Mouse (Mus musculus): Measurements from ENCODE around the gene Srp9. TPM values are rescaled to one million over a fixed set of nuclear protein-coding genes. Genes with fewer than 3 reads are reported as not detected.

Gene Srp9
- polyA plus RNA-seq, 1 experiment, result 75.1 TPM

- TF ChIP-seq USF1 (IDR thresholded peaks at IDR 0.05; ENCODE audit: low read depth) (no peak), MYOG (IDR thresholded peaks at IDR 0.05; ENCODE audit: control insufficient read depth in 1 of 3, insufficient read depth in 1 of 3, insufficient read length in 2 of 3, low read depth in 2 of 3) (no peak), E2F4 (IDR thresholded peaks at IDR 0.05; ENCODE audit: insufficient read depth) (no peak), POLR2AphosphoS2 (IDR thresholded peaks at IDR 0.05; ENCODE audit: insufficient read length, low read depth) (no peak), SRF (IDR thresholded peaks at IDR 0.05; ENCODE audit: control insufficient read depth, insufficient read length, low read depth) (no peak)
- peak overlapping the region; percentile 22 for H3K4me2 ChIP-seq (ENCODE audit: low read depth)
- no peaks in the 10 kb centered on the region for H3K79me2 ChIP-seq (ENCODE audit: control insufficient read depth, insufficient read depth)
- no peaks in the 10 kb centered on the region for H3K36me3 ChIP-seq (ENCODE audit: control insufficient read depth, insufficient read depth)
- no peak overlapping the region for H3ac ChIP-seq (ENCODE audit: control insufficient read depth, insufficient read length)
- H3K4me3 ChIP-seq, result no peak overlapping the region
- H3K27me3 ChIP-seq (ENCODE audit: control insufficient read depth, insufficient read depth, insufficient read length), result no peaks in the 10 kb centered on the region
These were observed 21.8 kb upstream of the Srp9 start for GRCm38 (mm10) chr1:182102706-182103105.

DNA sequence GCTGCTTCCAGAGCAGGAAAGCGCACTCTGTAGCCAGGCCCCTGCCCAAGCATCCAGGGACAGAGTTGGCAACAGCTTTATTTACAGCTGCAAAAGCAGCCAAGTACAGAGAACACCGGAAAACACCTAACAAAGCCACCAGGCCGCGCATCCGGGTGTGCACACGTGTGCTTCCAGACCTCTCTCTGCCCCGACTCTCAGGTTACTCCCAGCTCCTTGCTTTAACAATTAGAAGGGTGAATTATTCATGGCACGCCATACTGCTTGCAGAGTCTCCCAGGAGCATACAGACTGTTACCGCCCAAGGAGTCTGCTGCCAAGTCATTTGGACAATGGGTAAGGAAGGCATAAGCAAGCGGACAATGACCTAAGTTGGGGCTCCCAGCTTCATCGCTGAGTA lies 21.1 kb upstream of the Srp9 start:
- Histone ChIP-seq H3K27me3 (ENCODE audit: control insufficient read depth, insufficient read depth, insufficient read length) (no peaks in the 10 kb centered on the region), H3ac (ENCODE audit: control insufficient read depth, insufficient read length) (no peak overlapping the region), H3K79me2 (ENCODE audit: control insufficient read depth, insufficient read depth) (no peaks in the 10 kb centered on the region), H3K4me2 (ENCODE audit: low read depth) (no peak overlapping the region), H3K4me3 (no peak overlapping the region), H3K36me3 (ENCODE audit: control insufficient read depth, insufficient read depth) (no peaks in the 10 kb centered on the region)
- TF ChIP-seq MYOD1 (IDR thresholded peaks at IDR 0.05; ENCODE audit: control insufficient read depth in 1 of 3, insufficient read length in 2 of 3, low read depth in 2 of 3) (no peak), SRF (IDR thresholded peaks at IDR 0.05; ENCODE audit: control insufficient read depth, insufficient read length, low read depth) (no peak), TCF12 (IDR thresholded peaks at IDR 0.05; ENCODE audit: insufficient read depth, poor library complexity, severe bottlenecking) (no peak), USF1 (IDR thresholded peaks at IDR 0.05; ENCODE audit: low read depth) (no peak), TCF3 (IDR thresholded peaks at IDR 0.05; ENCODE audit: insufficient read length, low read depth) (no peak), REST (IDR thresholded peaks at IDR 0.05; ENCODE audit: insufficient read depth, insufficient read length) (no peak), POLR2AphosphoS2 (IDR thresholded peaks at IDR 0.05; ENCODE audit: insufficient read length, low read depth) (no peak), MYOG (IDR thresholded peaks at IDR 0.05; ENCODE audit: control insufficient read depth in 1 of 3, insufficient read depth in 1 of 3, insufficient read length in 2 of 3, low read depth in 2 of 3) (no peak)

DNA sequence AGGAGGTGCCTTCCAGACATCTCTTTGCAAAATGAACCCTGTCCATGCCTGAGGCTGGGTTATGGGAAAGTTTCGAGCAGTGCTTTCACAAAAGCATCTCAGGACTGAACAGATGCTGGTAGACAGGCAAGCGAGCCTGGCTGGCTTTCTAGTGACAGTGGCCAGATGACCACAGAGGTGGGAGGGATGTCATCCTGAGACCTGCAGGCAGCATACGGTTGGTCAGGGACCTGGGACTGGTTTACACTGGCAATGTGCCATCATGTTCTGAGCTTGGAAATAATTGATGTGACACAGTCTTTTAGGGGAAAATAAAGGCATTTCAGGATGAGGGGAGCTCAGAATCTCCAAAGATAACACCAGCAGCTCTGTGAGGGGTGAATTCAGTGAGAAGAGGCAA lies 19.5 kb upstream of the Srp9 start:
- H3ac ChIP-seq (ENCODE audit: control insufficient read depth, insufficient read length), result no peak overlapping the region
- no peak overlapping the region for H3K4me3 ChIP-seq
- no peaks in the 10 kb centered on the region for H3K27me3 ChIP-seq (ENCODE audit: control insufficient read depth, insufficient read depth, insufficient read length)
- no peak overlapping the region for H3K4me2 ChIP-seq (ENCODE audit: low read depth)
- TF ChIP-seq SRF (IDR thresholded peaks at IDR 0.05; ENCODE audit: control insufficient read depth, insufficient read length, low read depth) (no peak), MYOG (IDR thresholded peaks at IDR 0.05; ENCODE audit: control insufficient read depth in 1 of 3, insufficient read depth in 1 of 3, insufficient read length in 2 of 3, low read depth in 2 of 3) (no peak), CEBPB (IDR thresholded peaks at IDR 0.05; ENCODE audit: insufficient read depth, poor library complexity, severe bottlenecking) (no peak), MAX (IDR thresholded peaks at IDR 0.05; ENCODE audit: low read depth) (no peak), REST (IDR thresholded peaks at IDR 0.05; ENCODE audit: insufficient read depth, insufficient read length) (no peak), MYOD1 (IDR thresholded peaks at IDR 0.05; ENCODE audit: control insufficient read depth in 1 of 3, insufficient read length in 2 of 3, low read depth in 2 of 3) (no peak), TCF3 (IDR thresholded peaks at IDR 0.05; ENCODE audit: insufficient read length, low read depth) (no peak), USF1 (IDR thresholded peaks at IDR 0.05; ENCODE audit: low read depth) (no peak), E2F4 (IDR thresholded peaks at IDR 0.05; ENCODE audit: insufficient read depth) (no peak), TCF12 (IDR thresholded peaks at IDR 0.05; ENCODE audit: insufficient read depth, poor library complexity, severe bottlenecking) (no peak)
- H3K79me2 ChIP-seq (ENCODE audit: control insufficient read depth, insufficient read depth), result no peaks in the 10 kb centered on the region
- H3K36me3 ChIP-seq (ENCODE audit: control insufficient read depth, insufficient read depth), result no peaks in the 10 kb centered on the region

DNA sequence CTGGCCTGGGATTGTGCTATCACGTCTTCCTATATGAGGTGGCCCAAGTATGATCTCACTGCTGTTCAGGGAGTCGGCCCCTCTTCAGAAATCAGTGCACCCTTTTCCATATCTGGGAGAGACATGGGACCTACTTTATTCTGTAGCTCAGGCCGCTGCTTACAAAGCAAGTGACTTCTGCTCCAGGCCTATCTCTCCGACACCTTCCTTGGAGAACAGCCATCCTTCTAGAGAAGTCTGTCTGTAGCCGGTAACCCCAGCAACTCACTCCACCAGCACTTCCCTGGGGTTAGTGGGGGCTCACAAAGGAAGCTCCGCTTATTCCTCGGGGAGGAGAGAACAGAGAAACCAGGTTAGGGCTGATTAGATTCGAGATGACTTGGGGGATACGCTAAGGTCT lies 17.3 kb upstream of the Srp9 start:
- no peak overlapping the region for H3K4me2 ChIP-seq (ENCODE audit: low read depth)
- H3ac ChIP-seq (ENCODE audit: control insufficient read depth, insufficient read length), result no peak overlapping the region
- no peaks in the 10 kb centered on the region for H3K36me3 ChIP-seq (ENCODE audit: control insufficient read depth, insufficient read depth)
- no peak for TF ChIP-seq E2F4 (IDR thresholded peaks at IDR 0.05; ENCODE audit: insufficient read depth)
- no peak for TF ChIP-seq TCF3 (IDR thresholded peaks at IDR 0.05; ENCODE audit: insufficient read length, low read depth)
- no peak for TF ChIP-seq MYOD1 (IDR thresholded peaks at IDR 0.05; ENCODE audit: control insufficient read depth in 1 of 3, insufficient read length in 2 of 3, low read depth in 2 of 3)
- TF ChIP-seq POLR2AphosphoS2 (IDR thresholded peaks at IDR 0.05; ENCODE audit: insufficient read length, low read depth), result no peak
- TF ChIP-seq USF1 (IDR thresholded peaks at IDR 0.05; ENCODE audit: low read depth), result no peak
- TF ChIP-seq POLR2A (IDR thresholded peaks at IDR 0.05; ENCODE audit: insufficient read length, low read depth), result no peak
- TF ChIP-seq MYOG (IDR thresholded peaks at IDR 0.05; ENCODE audit: control insufficient read depth in 1 of 3, insufficient read depth in 1 of 3, insufficient read length in 2 of 3, low read depth in 2 of 3), result no peak
- no peak for TF ChIP-seq MAX (IDR thresholded peaks at IDR 0.05; ENCODE audit: low read depth)
- no peak for TF ChIP-seq SRF (IDR thresholded peaks at IDR 0.05; ENCODE audit: control insufficient read depth, insufficient read length, low read depth)
- no peak for TF ChIP-seq TCF12 (IDR thresholded peaks at IDR 0.05; ENCODE audit: insufficient read depth, poor library complexity, severe bottlenecking)
- no peak for TF ChIP-seq REST (IDR thresholded peaks at IDR 0.05; ENCODE audit: insufficient read depth, insufficient read length)
- no peak for TF ChIP-seq CEBPB (IDR thresholded peaks at IDR 0.05; ENCODE audit: insufficient read depth, poor library complexity, severe bottlenecking)
- no peaks in the 10 kb centered on the region for H3K27me3 ChIP-seq (ENCODE audit: control insufficient read depth, insufficient read depth, insufficient read length)
- H3K4me3 ChIP-seq, result no peak overlapping the region
- H3K79me2 ChIP-seq (ENCODE audit: control insufficient read depth, insufficient read depth), result no peaks in the 10 kb centered on the region

DNA sequence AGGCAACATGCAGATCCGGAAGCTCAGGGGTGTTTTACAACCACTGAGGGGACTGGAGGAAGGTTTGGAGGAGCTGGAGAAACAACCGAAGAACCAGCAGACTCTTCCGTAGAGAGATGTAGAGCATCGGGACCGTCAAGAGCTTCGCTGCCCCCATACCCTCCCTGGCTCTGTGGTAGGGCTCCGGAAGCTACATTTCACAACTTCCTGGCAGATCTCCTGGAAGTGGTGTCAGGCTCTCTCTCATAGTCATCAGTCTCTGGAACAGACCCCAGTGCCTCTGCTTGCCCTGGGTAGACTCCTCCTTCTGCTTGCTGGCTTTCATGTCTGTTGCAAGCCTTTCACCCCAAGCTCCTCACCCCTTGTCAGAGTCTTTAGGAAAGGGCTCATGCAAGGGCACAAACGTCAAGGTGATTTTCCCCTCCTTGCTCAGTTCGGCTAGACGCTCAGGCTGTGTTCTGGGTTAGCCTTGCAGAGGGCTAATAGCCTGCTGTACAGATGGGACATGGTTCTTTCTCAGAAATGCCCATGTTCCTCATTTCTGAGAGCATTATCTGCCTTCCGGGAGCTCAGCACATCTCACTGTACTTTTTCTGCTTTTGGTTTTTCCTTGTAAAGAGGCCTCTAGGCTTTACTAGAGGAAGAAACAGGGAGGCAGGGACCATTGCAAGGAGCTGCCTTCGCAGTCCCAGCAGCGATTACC lies 16.0 kb upstream of the Srp9 start:
- Histone ChIP-seq H3K4me2 (ENCODE audit: low read depth) (no peak overlapping the region), H3K79me2 (ENCODE audit: control insufficient read depth, insufficient read depth) (no peaks in the 10 kb centered on the region), H3K4me3 (no peak overlapping the region), H3ac (ENCODE audit: control insufficient read depth, insufficient read length) (no peak overlapping the region), H3K27me3 (ENCODE audit: control insufficient read depth, insufficient read depth, insufficient read length) (no peaks in the 10 kb centered on the region), H3K36me3 (ENCODE audit: control insufficient read depth, insufficient read depth) (no peaks in the 10 kb centered on the region)
- TF ChIP-seq MAX (IDR thresholded peaks at IDR 0.05; ENCODE audit: low read depth) (no peak), REST (IDR thresholded peaks at IDR 0.05; ENCODE audit: insufficient read depth, insufficient read length) (no peak), CEBPB (IDR thresholded peaks at IDR 0.05; ENCODE audit: insufficient read depth, poor library complexity, severe bottlenecking) (no peak), E2F4 (IDR thresholded peaks at IDR 0.05; ENCODE audit: insufficient read depth) (no peak)
